Mouse (Mus musculus): ENCODE results near the gene 4930467E23Rik.
"Not testable (repeated sequence)": the region's sequence is repeated elsewhere in the genome, so short reads cannot be mapped to it uniquely, and the experiment has no call there.

- not testable (repeated sequence) for TF ChIP-seq CTCF (IDR thresholded peaks at IDR 0.05; ENCODE audit: low read depth); EP300 (optimal IDR thresholded peaks at IDR 0.05)
Observed at GRCm38 (mm10) chr8:19707761-19708443, 21.5 kb upstream of the 4930467E23Rik start.

Measured in stomach, postnatal 0 days (tissue).